Mouse (Mus musculus): Measurements from ENCODE around the gene Uhrf1. TPM values are rescaled to one million over a fixed set of nuclear protein-coding genes. Genes with fewer than 3 reads are reported as not detected.

Gene Uhrf1
- total and polyA plus RNA-seq, 3 experiments, result 115 to 201 (median 133) TPM

DNA sequence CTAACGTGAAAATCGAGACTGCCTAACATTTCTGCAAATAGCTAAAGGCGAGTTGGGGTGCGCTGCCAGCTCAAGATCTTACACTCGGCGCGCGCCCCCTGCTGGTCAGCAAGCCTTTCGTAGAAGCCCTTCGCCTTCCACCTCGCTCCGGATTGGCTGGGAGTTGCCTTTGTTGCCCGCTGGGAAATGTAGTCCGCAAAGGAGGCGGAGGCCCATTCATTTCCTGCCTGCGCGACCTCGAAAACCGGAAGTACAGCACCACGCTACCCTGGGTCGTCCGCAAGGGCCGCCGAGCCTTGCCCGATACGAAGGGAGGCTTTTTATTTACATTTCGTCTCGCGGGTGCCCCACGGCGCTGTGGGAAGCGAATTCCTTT, 47.3 kb upstream of the Uhrf1 start (continued):
- TF ChIP-seq KAT2A (conservative IDR thresholded peaks at IDR 0.05; ENCODE audit: low read depth, low read length) (peak; percentile 90), CTCF (IDR thresholded peaks at IDR 0.05 in 2 of 3, conservative IDR thresholded peaks at IDR 0.05 in 1 of 3; ENCODE audit: control insufficient read depth in 1 of 3, insufficient read depth in 1 of 3, low read depth in 2 of 3, low read length in 3 of 3, poor library complexity in 1 of 3, severe bottlenecking in 1 of 3) (peak; percentile 54 to 96 (median 96))

- H3K27ac ChIP-seq (ENCODE audit: control insufficient read depth, low read depth, low read length), result peak within 1 kb of the TSS; percentile 95
- peaks cover 0 to 28% of the 10 kb centered on the region in 2 experiments; a peak in 3 of 4 replicates for H3K36me3 ChIP-seq (ENCODE audit: control insufficient read depth in 1 of 2, insufficient read depth in 2 of 2, low read length in 2 of 2)
- no peaks in the 10 kb centered on the region for H3K9me3 ChIP-seq (replicated peaks; ENCODE audit: insufficient read depth, low read length)
- DNase-seq (ENCODE audit: low read depth, low spot score), result peak; percentile 99
- H3K4me3 ChIP-seq (ENCODE audit: control insufficient read depth in 1 of 2, insufficient read depth in 1 of 2, low read depth in 2 of 2, low read length in 2 of 2), result peak within 1 kb of the TSS; percentile 57 to 74
- peaks cover 0 to 39% of the 10 kb centered on the region in 2 experiments; a peak in 2 of 4 replicates for H3K4me1 ChIP-seq (ENCODE audit: control insufficient read depth in 1 of 2, insufficient read depth in 2 of 2, low read length in 2 of 2)
- peaks cover 44% of the 10 kb centered on the region for H3K79me2 ChIP-seq (ENCODE audit: control insufficient read depth, insufficient read depth, low read length, poor library complexity)
- H3K9ac ChIP-seq (ENCODE audit: control insufficient read depth, low read depth, low read length, poor library complexity, severe bottlenecking), result peak within 1 kb of the TSS; percentile 86
- H3K27me3 ChIP-seq (ENCODE audit: control insufficient read depth in 1 of 2, insufficient read depth in 2 of 2, low read length in 2 of 2), result no peaks in the 10 kb centered on the region
- no peak for TF ChIP-seq MAFK (IDR thresholded peaks at IDR 0.05; ENCODE audit: borderline replicate concordance, low read depth, low read length)
- peak; percentile 10; the same call in 1 of the 2 replicates for TF ChIP-seq CHD2 (IDR thresholded peaks at IDR 0.05; ENCODE audit: low read length)
- TF ChIP-seq USF2 (IDR thresholded peaks at IDR 0.05; ENCODE audit: borderline replicate concordance in 1 of 2, insufficient read depth in 1 of 2, low read depth in 1 of 2, low read length in 2 of 2), result no peak
- no peak for TF ChIP-seq E2F4 (IDR thresholded peaks at IDR 0.05; ENCODE audit: borderline replicate concordance, low read depth, low read length)
- TF ChIP-seq TAL1 (IDR thresholded peaks at IDR 0.05; ENCODE audit: low read length), result no peak
- TF ChIP-seq MYB (IDR thresholded peaks at IDR 0.05; ENCODE audit: low read depth, low read length), result no peak
- no peak for TF ChIP-seq ZNF384 (IDR thresholded peaks at IDR 0.05; ENCODE audit: low read depth, low read length)
- TF ChIP-seq KAT2A (conservative IDR thresholded peaks at IDR 0.05; ENCODE audit: low read depth, low read length), result peak; percentile 98
- TF ChIP-seq TCF12 (IDR thresholded peaks at IDR 0.05; ENCODE audit: low read depth, low read length), result peak; percentile 7; the same call in 1 of the 2 replicates
- peak; percentile 88 for TF ChIP-seq SIN3A (IDR thresholded peaks at IDR 0.05; ENCODE audit: low read length)
- peak; percentile 91 for TF ChIP-seq ELF1 (IDR thresholded peaks at IDR 0.05; ENCODE audit: low read depth, low read length)
- TF ChIP-seq JUND (IDR thresholded peaks at IDR 0.05; ENCODE audit: low read depth, low read length), result no peak
- no peak; a peak in 1 of 4 replicates for TF ChIP-seq EP300 (IDR thresholded peaks at IDR 0.05; ENCODE audit: low read depth in 1 of 2, low read length in 2 of 2)
- peak; percentile 93 for TF ChIP-seq HCFC1 (IDR thresholded peaks at IDR 0.05; ENCODE audit: low read depth, low read length)
- TF ChIP-seq RCOR1 (IDR thresholded peaks at IDR 0.05; ENCODE audit: low read depth, low read length), result no peak
- 0 out of 2 replicates have a peak, but pooled peaks have one; percentile 8 for TF ChIP-seq ETS1 (IDR thresholded peaks at IDR 0.05; ENCODE audit: low read depth, low read length)
- no peak for TF ChIP-seq SMC3 (IDR thresholded peaks at IDR 0.05; ENCODE audit: low read depth, low read length)
- TF ChIP-seq USF1 (IDR thresholded peaks at IDR 0.05; ENCODE audit: low read depth, low read length), result peak; percentile 65; the same call in 1 of the 2 replicates
- TF ChIP-seq MAZ (IDR thresholded peaks at IDR 0.05; ENCODE audit: low read depth, low read length), result no peak
- no peak; the same call in 1 of the 2 replicates for TF ChIP-seq POLR2AphosphoS5 (IDR thresholded peaks at IDR 0.05; ENCODE audit: borderline replicate concordance, low read depth, low read length)
- TF ChIP-seq ZC3H11A (IDR thresholded peaks at IDR 0.05; ENCODE audit: low read depth, low read length), result no peak
- TF ChIP-seq UBTF (IDR thresholded peaks at IDR 0.05; ENCODE audit: borderline replicate concordance, insufficient read depth, low read depth, low read length), result no peak
- peak in 1 of 2 experiments; percentile 89; a peak in 2 of 4 replicates for TF ChIP-seq POLR2A (IDR thresholded peaks at IDR 0.05; ENCODE audit: control insufficient read depth in 1 of 2, insufficient read depth in 1 of 2, low read depth in 1 of 2, low read length in 2 of 2, poor library complexity in 1 of 2)
- TF ChIP-seq TBP (IDR thresholded peaks at IDR 0.05; ENCODE audit: low read depth, low read length), result peak; percentile 89
- TF ChIP-seq ZKSCAN1 (IDR thresholded peaks at IDR 0.05; ENCODE audit: low read depth, low read length), result no peak
- peak; percentile 91 for TF ChIP-seq POLR2AphosphoS2 (IDR thresholded peaks at IDR 0.05; ENCODE audit: low read length)
- no peak for TF ChIP-seq CTCF (IDR thresholded peaks at IDR 0.05 in 2 of 3, conservative IDR thresholded peaks at IDR 0.05 in 1 of 3; ENCODE audit: control insufficient read depth in 1 of 3, insufficient read depth in 1 of 3, low read depth in 2 of 3, low read length in 3 of 3, poor library complexity in 1 of 3, severe bottlenecking in 1 of 3)
- TF ChIP-seq MYC (IDR thresholded peaks at IDR 0.05; ENCODE audit: low read depth, low read length), result peak; percentile 98
- peak; percentile 94 for TF ChIP-seq NELFE (IDR thresholded peaks at IDR 0.05; ENCODE audit: low read depth, low read length)
- no peak for TF ChIP-seq RAD21 (IDR thresholded peaks at IDR 0.05; ENCODE audit: low read depth, low read length)
- no peak; the same call in 1 of the 2 replicates for TF ChIP-seq NRF1 (IDR thresholded peaks at IDR 0.05; ENCODE audit: insufficient read depth, low read depth, low read length, poor library complexity, severe bottlenecking)
- TF ChIP-seq MAX (IDR thresholded peaks at IDR 0.05; ENCODE audit: low read length), result peak; percentile 81
- no peak for TF ChIP-seq CHD1 (IDR thresholded peaks at IDR 0.05; ENCODE audit: low read depth, low read length)
- TF ChIP-seq MXI1 (IDR thresholded peaks at IDR 0.05; ENCODE audit: low read depth, low read length), result peak; percentile 90
Observed at GRCm38 (mm10) chr17:56256239-56256881, 46.8 kb upstream of the Uhrf1 start, which contains the start of gene Fem1a. Fem1a (plus strand) TSS chr17:56256810.
